ENCODE assay signal across 7 mouse cellular contexts in the genomic region with DNA sequence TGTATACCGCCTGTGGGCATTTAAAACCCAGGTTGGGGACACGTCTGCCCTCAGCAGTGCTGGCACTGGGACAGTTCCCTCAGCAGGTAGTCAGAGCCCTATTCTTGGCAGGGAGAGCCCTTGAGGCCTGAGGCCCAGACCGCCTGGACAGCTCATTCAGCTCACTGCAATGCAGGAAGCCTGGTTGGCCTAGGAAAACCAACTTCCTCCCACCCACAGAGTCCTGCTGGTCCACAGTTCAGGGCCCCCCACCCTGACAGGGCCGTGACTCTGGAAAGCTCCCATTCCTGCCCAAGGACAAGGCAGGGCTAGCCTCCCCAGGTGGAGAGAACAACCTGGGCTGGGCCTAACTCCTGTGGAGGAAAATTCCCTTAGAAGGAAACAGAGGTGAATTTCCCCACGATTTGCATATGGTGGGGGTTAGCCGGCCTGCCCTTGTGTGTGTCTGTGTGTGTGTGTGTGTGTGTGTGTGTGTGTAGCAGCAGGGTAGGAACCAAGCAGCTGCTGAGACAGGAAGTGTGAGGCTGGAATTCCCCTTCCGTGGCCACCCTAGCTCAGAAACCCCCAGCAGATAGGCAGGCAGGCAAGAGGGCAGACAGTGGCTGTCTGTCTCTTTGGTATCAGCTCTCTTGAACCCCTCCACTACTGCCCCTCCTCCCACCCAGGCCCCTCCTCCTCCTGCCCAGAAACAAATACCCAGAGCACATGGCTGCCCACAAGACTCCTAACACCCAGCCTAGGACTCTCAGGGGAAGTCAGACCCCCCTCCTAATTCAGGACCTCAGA. TPM values are rescaled to one million over a fixed set of nuclear protein-coding genes. Genes with fewer than 3 reads are reported as not detected.
DNase-seq lines count a peak whose midpoint lies in the region; ATAC-seq and TF ChIP-seq lines count a peak whose summit lies in the region.

No protein-coding gene starts in this region.

- no peaks in the 10 kb centered on the region for H3K9me3 ChIP-seq in CH12.LX (replicated peaks; ENCODE audit: low read length)

- H3K9ac ChIP-seq in CH12.LX (ENCODE audit: insufficient read depth, low read depth) = peak overlapping the region; percentile 69

- H3K79me2 ChIP-seq in CH12.LX (replicated peaks; ENCODE audit: control insufficient read depth, extremely low read depth, insufficient read depth, poor library complexity, severe bottlenecking) = peaks cover 40% of the 10 kb centered on the region

- peaks cover 3% of the 10 kb centered on the region for H3K27me3 ChIP-seq in CH12.LX (replicated peaks)

- peak overlapping the region; percentile 98 for H3K27ac ChIP-seq in CH12.LX (ENCODE audit: insufficient read depth, low read depth)

- in situ Hi-C loops in CH12.LX (cut with MboI; ENCODE audit: low pct_ligation_motif_present, low pct_unique_long_range_greater_than_20kb, low sequenced_read_pairs) = no loop called here

- TF ChIP-seq RAD21 in CH12.LX (IDR thresholded peaks at IDR 0.05; ENCODE audit: low read depth, low read length) = no peak

- TF ChIP-seq CTCF in CH12.LX (conservative IDR thresholded peaks at IDR 0.05 in 1 of 2, IDR thresholded peaks at IDR 0.05 in 1 of 2; ENCODE audit: low read depth in 2 of 2, low read length in 2 of 2) = no peak

- TF ChIP-seq EP300 in CH12.LX (IDR thresholded peaks at IDR 0.05; ENCODE audit: low read length) = peak; percentile 90

- dilution Hi-C loops in CH12.LX (cut with MboI; ENCODE audit: extremely low pct_ligation_motif_present, extremely low pct_unique_long_range_greater_than_20kb, low sequenced_read_pairs) = no loop called here

- H3K4me2 ChIP-seq in CH12.LX (ENCODE audit: insufficient read depth, low read depth, poor library complexity, severe bottlenecking) = peak overlapping the region; percentile 95

- TF ChIP-seq POLR2A in CH12.LX (IDR thresholded peaks at IDR 0.05; ENCODE audit: low read depth, low read length) = peak; percentile 70; the same call in 1 of the 2 replicates

- peak overlapping the region; percentile 82 to 97 (median 83) for H3K4me3 ChIP-seq in CH12.LX (replicated peaks in 1 of 3; ENCODE audit: low read depth in 2 of 3, low read length in 2 of 3, poor library complexity in 1 of 3)

- peak; percentile 23 for ATAC-seq in monocyte, adult 5-6 weeks (replicated peaks; ENCODE audit: insufficient number of reproducible peaks, low FRiP score, low TSS enrichment, poor library complexity, severe bottlenecking)

- H3K36me3 ChIP-seq in CH12.LX (replicated peaks in 1 of 2; ENCODE audit: control insufficient read depth in 1 of 2, insufficient read depth in 1 of 2, low read length in 1 of 2) = peaks cover 34 to 57% of the 10 kb centered on the region in 2 experiments

- DNase-seq in CH12.LX (ENCODE audit: extremely low read depth) = peak; percentile 97
- peak; percentile 56 for DNase-seq in adrenal gland, postnatal 10 days
- DNase-seq in kidney, adult 8-10 months = peak; percentile 48 to 57
- DNase-seq in layer of hippocampus, adult 8-10 months (ENCODE audit: low spot score in 2 of 2) = no peak
- DNase-seq in ovary, postnatal 36 days (ENCODE audit: low spot score) = no peak
- no peak for DNase-seq in ovary, postnatal 14 days (ENCODE audit: low spot score)

- peaks cover 29 to 56% of the 10 kb centered on the region in 2 experiments for H3K4me1 ChIP-seq in CH12.LX (ENCODE audit: control insufficient read depth in 1 of 2, insufficient read depth in 2 of 2)

TF ChIP-seq in CH12.LX, 34 proteins besides CTCF, POLR2A, EP300 and RAD21:
- TF ChIP-seq TBP (conservative IDR thresholded peaks at IDR 0.05; ENCODE audit: low read depth, low read length) (peak; percentile 72), NRF1 (IDR thresholded peaks at IDR 0.05; ENCODE audit: low read depth, low read length) (no peak; the same call in none of the 2 replicates), SIN3A (IDR thresholded peaks at IDR 0.05; ENCODE audit: low read length) (peak; percentile 97), TCF12 (IDR thresholded peaks at IDR 0.05; ENCODE audit: low read depth, low read length) (peak; percentile 99), PAX5 (IDR thresholded peaks at IDR 0.05; ENCODE audit: low read length) (no peak), JUN (IDR thresholded peaks at IDR 0.05; ENCODE audit: insufficient read depth, low read depth, low read length) (0 out of 2 replicates have a peak, but pooled peaks have one; percentile 29), MYC (IDR thresholded peaks at IDR 0.05; ENCODE audit: low read depth, low read length) (peak; percentile 98), ETS1 (conservative IDR thresholded peaks at IDR 0.05; ENCODE audit: low read depth, low read length) (peak; percentile 98), MAFK (IDR thresholded peaks at IDR 0.05; ENCODE audit: insufficient replicate concordance, low read length) (no peak), BHLHE40 (IDR thresholded peaks at IDR 0.05; ENCODE audit: low read depth, low read length) (peak; percentile 83), MEF2A (IDR thresholded peaks at IDR 0.05; ENCODE audit: borderline replicate concordance, low read depth, low read length) (peak; percentile 93), E2F4 (IDR thresholded peaks at IDR 0.05; ENCODE audit: insufficient replicate concordance, low read depth, low read length) (no peak; the same call in 1 of the 2 replicates), CHD1 (IDR thresholded peaks at IDR 0.05; ENCODE audit: low read depth, low read length) (peak; percentile 36; the same call in 1 of the 2 replicates), ZMIZ1 (IDR thresholded peaks at IDR 0.05; ENCODE audit: low read depth, low read length) (peak; percentile 53; the same call in 1 of the 2 replicates), HCFC1 (IDR thresholded peaks at IDR 0.05; ENCODE audit: low read depth, low read length) (peak; percentile 70), RCOR1 (conservative IDR thresholded peaks at IDR 0.05; ENCODE audit: low read depth, low read length) (peak; percentile 74; the same call in 1 of the 2 replicates), CHD2 (IDR thresholded peaks at IDR 0.05; ENCODE audit: low read length) (peak; percentile 88), MXI1 (IDR thresholded peaks at IDR 0.05; ENCODE audit: low read depth, low read length) (peak; percentile 91), USF2 (conservative IDR thresholded peaks at IDR 0.05; ENCODE audit: low read depth, low read length) (no peak), JUND (conservative IDR thresholded peaks at IDR 0.05; ENCODE audit: low read depth, low read length) (peak; percentile 35; the same call in 1 of the 2 replicates), KAT2A (IDR thresholded peaks at IDR 0.05; ENCODE audit: insufficient replicate concordance, low read length) (0 out of 2 replicates have a peak, but pooled peaks have one; percentile 15), MAX (IDR thresholded peaks at IDR 0.05; ENCODE audit: low read length) (peak; percentile 96), ELF1 (IDR thresholded peaks at IDR 0.05; ENCODE audit: low read depth, low read length) (peak; percentile 85), IRF4 (IDR thresholded peaks at IDR 0.05; ENCODE audit: low read depth, low read length) (peak; percentile 82), SMC3 (IDR thresholded peaks at IDR 0.05; ENCODE audit: low read depth, low read length) (no peak; the same call in 1 of the 2 replicates), MAZ (IDR thresholded peaks at IDR 0.05; ENCODE audit: low read depth, low read length) (peak; percentile 99), ZC3H11A (IDR thresholded peaks at IDR 0.05; ENCODE audit: low read depth, low read length) (no peak), UBTF (IDR thresholded peaks at IDR 0.05; ENCODE audit: low read depth, low read length) (no peak; the same call in 1 of the 2 replicates), POLR2AphosphoS2 (IDR thresholded peaks at IDR 0.05; ENCODE audit: low read depth, low read length) (peak; percentile 46; the same call in 1 of the 2 replicates), GABPA (IDR thresholded peaks at IDR 0.05; ENCODE audit: insufficient replicate concordance, low read depth, low read length) (no peak), NELFE (IDR thresholded peaks at IDR 0.05; ENCODE audit: low read depth, low read length) (peak; percentile 50; the same call in 1 of the 2 replicates), ZNF384 (IDR thresholded peaks at IDR 0.05; ENCODE audit: low read depth, low read length) (no peak; the same call in 1 of the 2 replicates), ZKSCAN1 (IDR thresholded peaks at IDR 0.05; ENCODE audit: borderline replicate concordance, low read depth, low read length) (no peak), USF1 (IDR thresholded peaks at IDR 0.05; ENCODE audit: low read depth, low read length) (no peak)

RNA-seq across cellular contexts. Expression of gene Zc3h12a, which starts 3.0 kb away (rescaled TPM):
- total RNA-seq in CH12.LX (2012; rRNA removed) (7.7 and 8.2 TPM in 2 replicates), CH12.LX (2014; rRNA removed) (1.4 and 2.1 TPM in 2 replicates)
- polyA plus RNA-seq in CH12.LX (2012; ENCODE audit: insufficient read length, low read depth) = 12.8 and 13.4 TPM in 2 replicates
- total RNA-seq in adrenal gland, postnatal 10 days (2021) = 1 to 10 TPM; 4.6 to 6.8 TPM
- 21.4 to 36.0 TPM (median 24.0 TPM) in 3 replicates for total RNA-seq in monocyte, adult 5-6 weeks (2017)
- 1 to 10 TPM in 3 of 4 experiments, under 1 TPM in 1; 0.67 to 2.6 (median 1.5) TPM for total RNA-seq in layer of hippocampus, adult 8-10 months (2022)

RNA-seq across cellular contexts. Expression of gene Meaf6, which starts 39.7 kb away (rescaled TPM):
- total RNA-seq in CH12.LX (2012; rRNA removed) = 29.3 and 37.5 TPM in 2 replicates
- total RNA-seq in CH12.LX (2014; rRNA removed) = 24.1 and 26.4 TPM in 2 replicates
- polyA plus RNA-seq in CH12.LX (2012; ENCODE audit: insufficient read length, low read depth) = 52.8 and 53.8 TPM in 2 replicates
- total RNA-seq in adrenal gland, postnatal 10 days (2021) = 10 to 100 TPM; 23.8 to 36.0 TPM
- total RNA-seq in monocyte, adult 5-6 weeks (2017) = 17.3 to 37.0 TPM (median 34.6 TPM) in 3 replicates
- total RNA-seq in layer of hippocampus, adult 8-10 months (2022) = 100 to 1,000 TPM; 103 to 122 (median 110) TPM

RNA-seq across cellular contexts. Expression of gene Snip1, which starts 58.1 kb away (rescaled TPM):
- 23.5 and 28.7 TPM in 2 replicates for total RNA-seq in CH12.LX (2012; rRNA removed)
- total RNA-seq in CH12.LX (2014; rRNA removed) = 38.8 and 46.6 TPM in 2 replicates
- 25.0 and 25.8 TPM in 2 replicates for polyA plus RNA-seq in CH12.LX (2012; ENCODE audit: insufficient read length, low read depth)
- total RNA-seq in adrenal gland, postnatal 10 days (2021) = 10 to 100 TPM; 15.5 to 16.7 TPM
- total RNA-seq in monocyte, adult 5-6 weeks (2017) = 26.6 to 40.5 TPM (median 35.0 TPM) in 3 replicates
- total RNA-seq in layer of hippocampus, adult 8-10 months (2022) = 10 to 100 TPM; 14.1 to 16.4 (median 14.7) TPM

RNA-seq across cellular contexts. Expression of gene Dnali1, which starts 59.1 kb away (rescaled TPM):
- total RNA-seq in CH12.LX (2012; rRNA removed) (1.2 and 2.1 TPM in 2 replicates), CH12.LX (2014; rRNA removed) (1.1 and 1.3 TPM in 2 replicates)
- 2.3 and 2.7 TPM in 2 replicates for polyA plus RNA-seq in CH12.LX (2012; ENCODE audit: insufficient read length, low read depth)
- total RNA-seq in adrenal gland, postnatal 10 days (2021) = not detected
- 0.43 TPM in 1 of 3 replicates, not detected in the others for total RNA-seq in monocyte, adult 5-6 weeks (2017)
- total RNA-seq in layer of hippocampus, adult 8-10 months (2022) = 1 to 10 TPM in 2 of 4 experiments, under 1 TPM in 2; 0.62 to 1.4 (median 1.2) TPM

Comparison
In these comparisons a context has a peak if more than half of its experiments do, and no peak if none do; other contexts are left out.
1. DNase-seq: peak in CH12.LX (single experiment), adrenal gland, postnatal 10 days (single experiment) and kidney, adult 8-10 months (2 of 2); none in layer of hippocampus, adult 8-10 months (0 of 2), ovary, postnatal 36 days (single experiment) and ovary, postnatal 14 days (single experiment).